Mouse (Mus musculus) heart, adult 2 months (tissue): ENCODE data around the gene Bmp6. TPM values are rescaled to one million over a fixed set of nuclear protein-coding genes. Genes with fewer than 3 reads are reported as not detected.

ENCODE experiments used
- DNase-seq, 2 experiments: peaks; one replicate each; pipeline ENCODE4 v3.0.0; 2021
- H3K27ac ChIP-seq: fragments of 200-600 bp; 2 replicates; pipeline ENCODE4 v1.8.1; 2022
- H3K27me3 ChIP-seq: fragments of 200-500 bp; 2 replicates; pipeline ENCODE4 v1.6.1; 2012; ENCODE audit warnings: mild to moderate bottlenecking, low read length, inconsistent platforms, mixed read lengths; ENCODE audit not compliant: control insufficient read depth, insufficient read depth
- H3K36me3 ChIP-seq: fragments of 200-500 bp; 2 replicates; pipeline ENCODE4 v1.6.1; 2012; ENCODE audit warnings: low read length, inconsistent platforms; ENCODE audit not compliant: control insufficient read depth, insufficient read depth
- H3K4me1 ChIP-seq: fragments of 200-500 bp; 2 replicates; pipeline ENCODE4 v1.6.1; 2011; ENCODE audit warnings: low read length; ENCODE audit not compliant: control insufficient read depth, insufficient read depth
- H3K4me3 ChIP-seq: fragments of 200-600 bp; 2 replicates; pipeline ENCODE4 v1.8.1; 2022
- H3K79me2 ChIP-seq: fragments of 200-500 bp; replicated peaks from 2 replicates; pipeline ENCODE4 v1.6.1; 2012; ENCODE audit warnings: mild to moderate bottlenecking, inconsistent platforms, low read length, moderate library complexity, mixed read lengths; ENCODE audit not compliant: control insufficient read depth, insufficient read depth
- H3K9ac ChIP-seq: fragments of 200-500 bp; 2 replicates; pipeline ENCODE4 v1.6.1; 2012; ENCODE audit warnings: low read depth, mild to moderate bottlenecking, control low read depth, inconsistent platforms, low read length, mixed read lengths
- CTCF ChIP-seq: fragments of 200-600 bp; IDR thresholded peaks from 2 replicates; pipeline ENCODE4 v1.8.1; 2022; ENCODE audit warnings: antibody characterized with exemption, mild to moderate bottlenecking, moderate library complexity
- EP300 ChIP-seq: fragments of 200-500 bp; IDR thresholded peaks from 2 replicates; pipeline ENCODE4 v1.6.1; 2011; ENCODE audit warnings: low read depth, low read length, control low read depth; ENCODE audit not compliant: insufficient read depth
- POLR2A ChIP-seq: fragments of 200-500 bp; IDR thresholded peaks from 2 replicates; pipeline ENCODE4 v1.6.1; 2011; ENCODE audit warnings: mild to moderate bottlenecking, low read depth, low read length, control low read depth; ENCODE audit not compliant: insufficient read depth
- WGBS: fragments of 180-500 bp; shearing (Covaris S2); methylation state at CpG from one replicate; pipeline ENCODE4 v1.1.7; 2018; 5-methylcytosine and 5-hydroxymethylcytosine counted together
- intact Hi-C: fragments of 180-260 bp; cut with DNase I; formaldehyde crosslinking; loops from one replicate; pipeline ENCODE4 v1.15.1; 2025
- polyA plus RNA-seq: library from polyadenylated mRNA; depleted of rRNA; stranded (reverse); fragments of >200 nt; gene quantifications from 2 replicates; pipeline ENCODE4 v1.2.3, GENCODE M21; 2012
- total RNA-seq, 2 experiments: library from RNA; stranded (reverse); gene quantifications; 2 replicates each; pipeline ENCODE4 v1.2.3; 2021

Gene Bmp6
- total and polyA plus RNA-seq, 3 experiments = 19.3 to 28.8 (median 23.0) TPM

- H3K9ac ChIP-seq = no peak overlapping the region
- no peaks in the 10 kb centered on the region for H3K36me3 ChIP-seq
- 81% methylated on average over 3 of the region's 3 CpGs for WGBS
- no peak overlapping the region for H3K27ac ChIP-seq
- H3K27me3 ChIP-seq = no peaks in the 10 kb centered on the region
- TF ChIP-seq CTCF (no peak), POLR2A (no peak), EP300 (no peak)
- H3K4me1 ChIP-seq = peaks cover 2% of the 10 kb centered on the region
- 0 out of 2 replicates have a peak, but pooled peaks cover 3% of the 10 kb centered on the region for H3K79me2 ChIP-seq
- no peak overlapping the region for H3K4me3 ChIP-seq
- DNase-seq = peak in 1 of 2 experiments; percentile 34
- intact Hi-C loops = no loop called here
Observed at GRCm38 (mm10) chr13:38386035-38386559, 41.2 kb downstream of the Bmp6 start.

DNA sequence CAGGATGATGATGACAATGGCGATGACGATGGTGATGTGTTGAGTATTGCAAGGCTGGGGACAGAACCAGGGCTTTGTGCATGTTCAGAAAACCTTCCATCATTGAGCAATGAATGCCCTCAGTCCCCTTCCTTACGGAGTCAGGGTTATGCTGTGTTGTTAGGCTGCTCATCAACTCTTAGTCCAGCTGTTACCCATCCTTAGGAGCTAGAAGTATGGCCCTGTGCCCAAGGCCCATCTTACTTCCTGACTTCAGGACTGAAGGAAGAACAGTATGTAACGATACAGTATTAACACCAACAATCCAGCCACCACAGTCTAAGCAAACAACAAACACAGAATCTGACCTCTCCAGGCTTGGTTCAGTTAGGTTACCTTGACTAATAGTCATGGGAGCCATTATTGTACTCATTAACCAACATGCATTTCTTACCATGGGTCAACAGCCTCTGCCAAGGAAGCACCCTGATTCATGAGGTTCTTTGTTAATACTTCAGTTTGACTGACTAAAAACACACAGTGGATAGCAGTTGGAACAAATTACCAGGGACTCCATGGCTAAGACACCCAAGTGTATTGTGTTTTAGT lies 42.6 kb downstream of the Bmp6 start:
- H3K36me3 ChIP-seq = no peaks in the 10 kb centered on the region
- no peak overlapping the region for H3K4me3 ChIP-seq
- H3K4me1 ChIP-seq = peaks cover 2% of the 10 kb centered on the region
- no peak overlapping the region for H3K9ac ChIP-seq
- WGBS = 83% methylated on average over 4 of the region's 4 CpGs
- H3K79me2 ChIP-seq = 0 out of 2 replicates have a peak, but pooled peaks cover 3% of the 10 kb centered on the region
- no peak for DNase-seq
- H3K27me3 ChIP-seq = no peaks in the 10 kb centered on the region
- no peak overlapping the region for H3K27ac ChIP-seq
- intact Hi-C loops = no loop called here
- TF ChIP-seq POLR2A (no peak), EP300 (no peak), CTCF (no peak)

- H3K27ac ChIP-seq = no peak overlapping the region
- no peak overlapping the region for H3K9ac ChIP-seq
- no peak for TF ChIP-seq CTCF
- no peak for TF ChIP-seq POLR2A
- no peak for TF ChIP-seq EP300
- no peak overlapping the region for H3K4me3 ChIP-seq
- 0 out of 2 replicates have a peak, but pooled peaks cover 3% of the 10 kb centered on the region for H3K79me2 ChIP-seq
- intact Hi-C loops = no loop called here
- DNase-seq = no peak
- WGBS = 43% methylated on average over 5 of the region's 5 CpGs
- H3K36me3 ChIP-seq = peaks cover 4% of the 10 kb centered on the region; the same call in 1 of the 2 replicates
- no peaks in the 10 kb centered on the region for H3K27me3 ChIP-seq
- H3K4me1 ChIP-seq = peaks cover 4% of the 10 kb centered on the region
Observed at GRCm38 (mm10) chr13:38393444-38393843, 48.5 kb downstream of the Bmp6 start.

DNA sequence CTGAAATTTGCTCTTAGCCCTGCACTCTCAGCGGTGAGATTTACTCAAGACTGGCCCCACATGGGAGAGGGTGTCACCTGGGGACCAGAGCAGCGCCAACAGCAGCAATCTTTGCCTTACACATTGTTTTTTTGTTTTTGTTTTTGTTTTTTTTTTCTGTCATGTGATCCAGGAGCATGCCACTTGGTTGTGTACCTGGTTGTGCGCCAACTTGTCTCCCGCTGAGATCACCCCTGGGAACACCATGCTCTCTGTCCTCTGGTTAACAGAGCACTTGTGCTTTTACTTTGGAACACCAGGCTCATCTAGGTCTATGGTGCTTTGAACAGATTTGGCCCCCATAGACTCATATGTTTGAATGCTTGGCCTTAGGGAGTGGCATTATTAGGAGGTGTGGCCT lies 50.1 kb downstream of the Bmp6 start:
- Histone ChIP-seq H3K27ac (no peak overlapping the region), H3K4me1 (peaks cover 4% of the 10 kb centered on the region), H3K4me3 (no peak overlapping the region), H3K36me3 (peaks cover 4% of the 10 kb centered on the region; the same call in 1 of the 2 replicates), H3K9ac (no peak overlapping the region), H3K79me2 (0 out of 2 replicates have a peak, but pooled peaks cover 3% of the 10 kb centered on the region), H3K27me3 (no peaks in the 10 kb centered on the region)
- WGBS = 94% methylated on average over 4 of the region's 4 CpGs
- intact Hi-C loops = no loop called here
- no peak for TF ChIP-seq POLR2A
- no peak for TF ChIP-seq EP300
- TF ChIP-seq CTCF = no peak
- no peak for DNase-seq

DNA sequence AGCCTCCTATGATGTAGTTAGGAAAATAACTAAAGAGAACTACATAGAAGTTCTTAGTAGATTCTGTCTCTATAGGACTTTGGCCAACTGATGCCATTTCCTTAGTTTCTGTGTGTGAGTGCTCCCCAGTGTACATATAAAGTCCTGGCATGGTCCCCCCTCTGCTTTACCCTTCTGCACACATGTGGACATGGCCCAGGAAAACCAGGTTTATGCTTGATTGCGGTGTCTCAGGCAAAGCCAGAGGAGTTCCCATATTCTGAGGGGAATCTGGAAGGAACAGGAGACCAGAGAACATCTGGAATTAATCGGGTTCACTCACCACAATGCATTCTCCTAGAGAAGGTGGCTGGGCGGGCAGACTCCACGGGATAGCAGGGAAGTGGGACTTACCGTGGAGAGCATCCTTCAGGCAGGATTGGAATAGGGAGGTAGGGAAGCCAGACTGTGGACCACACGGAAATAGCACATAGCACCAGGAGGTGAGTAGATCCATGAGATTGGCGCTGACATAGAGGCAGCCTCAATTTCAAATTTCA lies 52.2 kb downstream of the Bmp6 start:
- intact Hi-C loops = no loop called here
- H3K36me3 ChIP-seq = peaks cover 4% of the 10 kb centered on the region; the same call in 1 of the 2 replicates
- peaks cover 4% of the 10 kb centered on the region for H3K4me1 ChIP-seq
- H3K9ac ChIP-seq = no peak overlapping the region
- 80% methylated on average over 7 of the region's 7 CpGs for WGBS
- no peak overlapping the region for H3K27ac ChIP-seq
- H3K27me3 ChIP-seq = no peaks in the 10 kb centered on the region
- H3K79me2 ChIP-seq = no peaks in the 10 kb centered on the region; the same call in 1 of the 2 replicates
- DNase-seq = no peak
- TF ChIP-seq CTCF (no peak), EP300 (no peak), POLR2A (no peak)
- no peak overlapping the region for H3K4me3 ChIP-seq

DNA sequence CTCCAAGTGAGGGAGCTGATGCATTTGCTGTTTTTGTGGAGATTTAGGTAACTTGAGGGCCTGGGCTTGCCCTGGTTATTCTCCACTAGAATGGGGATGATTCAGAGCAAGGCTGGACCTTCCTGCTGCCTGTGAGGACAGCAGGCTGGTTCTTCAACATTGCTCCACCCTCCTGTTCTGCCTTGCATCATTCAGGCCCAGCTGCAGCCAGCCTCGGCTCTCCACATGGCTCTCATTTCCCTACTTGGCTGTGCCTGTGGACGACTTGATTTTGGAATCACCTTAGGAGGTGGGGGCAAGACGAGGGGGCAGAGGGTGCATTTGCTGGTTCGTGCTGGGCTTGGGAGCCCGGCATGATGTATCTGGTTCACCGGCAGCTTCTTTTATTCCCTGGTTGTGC lies 53.8 kb downstream of the Bmp6 start:
- intact Hi-C loops = no loop called here
- Histone ChIP-seq H3K4me3 (no peak overlapping the region), H3K36me3 (no peaks in the 10 kb centered on the region; the same call in 1 of the 2 replicates), H3K79me2 (no peaks in the 10 kb centered on the region; the same call in 1 of the 2 replicates), H3K4me1 (peaks cover 3% of the 10 kb centered on the region), H3K27ac (peak overlapping the region; percentile 15; the same call in 1 of the 2 replicates), H3K9ac (no peak overlapping the region), H3K27me3 (no peaks in the 10 kb centered on the region)
- DNase-seq = peak; percentile 58 to 62
- WGBS = 73% methylated on average over 6 of the region's 6 CpGs
- no peak for TF ChIP-seq POLR2A
